Comparison of ENCODE assay signal across 35 mouse cellular contexts in the genomic region with DNA sequence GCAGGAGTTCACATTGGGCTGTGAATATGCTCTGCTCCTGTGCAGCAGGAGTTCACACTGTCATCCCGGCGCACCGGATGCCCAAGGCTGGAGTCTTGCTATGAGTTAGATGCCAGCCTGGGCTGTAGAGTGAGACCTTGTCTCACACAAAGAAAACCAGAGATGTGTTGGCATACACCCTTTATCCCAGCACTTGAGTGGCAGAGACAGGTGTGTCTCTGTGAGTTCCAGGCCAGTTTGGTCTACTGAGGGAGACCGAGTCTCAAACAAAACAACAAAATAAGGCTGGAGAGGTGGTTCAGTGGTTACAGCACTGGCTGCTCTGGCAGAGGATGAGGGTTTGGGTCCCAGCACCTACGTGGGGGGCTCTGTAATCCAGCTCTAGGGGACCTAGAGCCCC. TPM values are rescaled to one million over a fixed set of nuclear protein-coding genes. Genes with fewer than 3 reads are reported as not detected.
"Had no signal": no experiment of that assay in that cellular context is flagged by ENCODE, and none has a peak within 500 bp of the region (broad histone marks: within the 10 kb centered on the region; RNA-seq: fewer than 3 reads in every experiment).

No protein-coding gene starts in this region.

- ATAC-seq: forebrain, embryonic 13.5 days; forebrain, embryonic 14.5 days; forebrain, embryonic 15.5 days; forebrain, embryonic 16.5 days; forebrain, postnatal 0 days had no signal

- DNase-seq: cerebellum, adult 8-10 months; cerebellum, adult 9-10 months; cerebellum, adult 9-11 months; cerebellum, postnatal 10 days; cerebellum, postnatal 14 days; cerebellum, postnatal 25 days; cerebellum, postnatal 36 days; embryo, embryonic 11 days; forebrain, postnatal 0 days; gastrocnemius, adult 2 months; gastrocnemius, postnatal 10 days; gastrocnemius, postnatal 14 days; gastrocnemius, postnatal 25 days; gastrocnemius, postnatal 36 days; heart, adult 18-20 months; heart, adult 2 months had no signal

- H3K4me3 ChIP-seq: embryonic facial prominence, embryonic 10.5 days; embryonic facial prominence, embryonic 12.5 days; embryonic facial prominence, embryonic 13.5 days; embryonic facial prominence, embryonic 15.5 days; erythroblast, embryonic 14.5 days; forebrain, embryonic 10.5 days; forebrain, embryonic 12.5 days; forebrain, embryonic 13.5 days; forebrain, embryonic 15.5 days; gastrocnemius, adult 2 months; heart, adult 2 months had no signal

- H3K4me2 ChIP-seq: embryonic facial prominence, embryonic 12.5 days; embryonic facial prominence, embryonic 13.5 days; embryonic facial prominence, embryonic 15.5 days; forebrain, embryonic 12.5 days; forebrain, embryonic 13.5 days; forebrain, embryonic 15.5 days had no signal

- H3K27ac ChIP-seq: embryonic facial prominence, embryonic 10.5 days; embryonic facial prominence, embryonic 12.5 days; embryonic facial prominence, embryonic 13.5 days; embryonic facial prominence, embryonic 15.5 days; forebrain, embryonic 10.5 days; forebrain, embryonic 12.5 days; forebrain, embryonic 13.5 days; forebrain, embryonic 15.5 days; gastrocnemius, adult 2 months; heart, adult 2 months had no signal

- H3K9me3 ChIP-seq: embryonic facial prominence, embryonic 10.5 days; embryonic facial prominence, embryonic 12.5 days; embryonic facial prominence, embryonic 13.5 days; embryonic facial prominence, embryonic 15.5 days; forebrain, embryonic 10.5 days; forebrain, embryonic 12.5 days; forebrain, embryonic 13.5 days; forebrain, embryonic 15.5 days had no signal

- H3K36me3 ChIP-seq: embryonic facial prominence, embryonic 10.5 days; embryonic facial prominence, embryonic 12.5 days; embryonic facial prominence, embryonic 13.5 days; embryonic facial prominence, embryonic 15.5 days; forebrain, embryonic 10.5 days; forebrain, embryonic 12.5 days; forebrain, embryonic 15.5 days had no signal

- H3K9ac ChIP-seq: embryonic facial prominence, embryonic 12.5 days; embryonic facial prominence, embryonic 13.5 days; embryonic facial prominence, embryonic 15.5 days; forebrain, embryonic 12.5 days; forebrain, embryonic 13.5 days; forebrain, embryonic 15.5 days; forebrain, postnatal 0 days had no signal

RNA-seq across cellular contexts. Expression of a gene that starts 16.1 kb away (rescaled TPM):
- total RNA-seq: common myeloid progenitor, adult 5-6 weeks; gastrocnemius, adult 18-20 months; gastrocnemius, adult 2 months; gastrocnemius, adult 8-10 months; gastrocnemius, postnatal 10 days; gastrocnemius, postnatal 14 days; gastrocnemius, postnatal 25 days; gastrocnemius, postnatal 36 days; gastrocnemius, postnatal 4 days; granulocyte monocyte progenitor cell, adult 5-6 weeks had no signal
- polyA plus RNA-seq: cortical plate, adult 2 months; embryonic facial prominence, embryonic 13.5 days; embryonic facial prominence, embryonic 14.5 days; embryonic facial prominence, embryonic 15.5 days; erythroblast, embryonic 14.5 days; gonadal fat pad, adult 2 months had no signal
